Mouse (Mus musculus): ENCODE results near the gene Meis1.

Gene Meis1

GRCm38 (mm10) chr11:18904285-18904684 lies 114.5 kb downstream of the Meis1 start:
- no peak for DNase-seq

DNA sequence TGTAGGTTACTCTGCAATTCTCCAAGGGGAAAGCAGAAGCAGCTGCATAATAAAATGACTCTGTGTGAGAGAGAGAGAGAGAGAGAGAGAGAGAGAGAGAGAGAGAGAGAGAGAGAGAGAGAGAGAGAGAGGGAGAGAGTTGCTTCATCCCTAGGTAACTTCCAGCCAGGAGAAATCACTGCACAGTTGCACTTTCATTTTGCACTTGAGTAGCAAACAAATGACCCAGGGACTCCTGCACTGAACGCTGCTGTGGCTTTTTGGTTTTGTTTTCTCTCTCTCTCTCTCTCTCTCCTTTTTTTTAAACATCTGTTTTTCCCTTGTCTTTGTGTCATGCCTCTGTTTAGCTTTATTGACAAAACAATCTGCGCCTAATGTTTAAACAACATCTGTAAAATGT lies 118.3 kb downstream of the Meis1 start:
- DNase-seq, result no peak

DNA sequence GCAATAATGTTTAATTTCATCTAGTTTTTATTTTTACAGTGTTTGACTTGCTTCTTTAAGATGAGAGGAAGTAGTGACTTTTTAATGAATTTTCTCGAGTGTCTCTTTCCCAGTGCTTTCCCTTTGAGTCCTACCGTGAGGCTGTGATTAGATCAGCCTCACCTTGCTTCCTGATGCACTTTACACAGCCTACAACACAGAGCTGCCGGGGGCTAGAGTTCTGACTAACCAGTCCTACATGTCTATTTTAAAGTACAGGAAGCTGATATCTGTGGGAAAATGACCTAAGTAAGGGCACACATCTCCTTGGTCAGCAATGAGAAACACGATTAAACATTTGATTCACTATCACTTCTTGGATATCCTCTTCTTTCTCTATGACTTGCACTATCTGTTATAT lies 119.9 kb downstream of the Meis1 start:
- DNase-seq, result no peak

DNA sequence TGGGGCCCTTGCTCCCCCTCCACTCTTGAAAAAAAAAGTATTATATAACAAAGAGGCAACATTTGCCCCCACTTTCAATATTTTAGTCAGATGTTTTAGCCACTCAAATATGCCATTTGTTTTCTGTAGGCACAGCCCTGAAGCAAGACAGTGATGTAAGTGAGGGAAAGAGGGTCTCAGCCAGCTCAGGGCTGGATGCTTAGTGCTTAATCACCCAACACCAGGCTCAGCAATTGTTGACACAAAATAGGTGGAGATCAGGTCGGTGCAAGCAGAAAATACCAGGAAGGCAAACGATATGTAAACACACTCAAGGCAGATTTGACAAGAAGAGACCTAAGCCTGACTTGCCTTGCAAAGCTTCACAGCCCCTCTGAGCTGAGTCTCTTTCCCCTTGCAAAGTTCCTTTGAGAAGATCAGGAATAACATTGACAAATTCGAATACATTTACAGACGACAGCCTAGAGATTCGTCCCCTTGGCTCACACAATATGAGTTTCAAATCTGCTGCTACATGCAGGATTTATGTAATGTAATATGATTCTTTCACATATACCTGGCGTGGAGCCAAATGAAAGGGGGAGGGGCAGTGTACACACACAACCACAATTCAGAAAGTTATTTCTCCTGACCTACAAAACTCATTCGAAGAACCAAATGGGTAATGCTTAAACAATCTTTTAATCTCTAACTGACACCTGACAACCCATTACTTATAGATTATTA lies 120.7 kb downstream of the Meis1 start:
- peak in 1 of 2 experiments; percentile 46 for DNase-seq

DNA sequence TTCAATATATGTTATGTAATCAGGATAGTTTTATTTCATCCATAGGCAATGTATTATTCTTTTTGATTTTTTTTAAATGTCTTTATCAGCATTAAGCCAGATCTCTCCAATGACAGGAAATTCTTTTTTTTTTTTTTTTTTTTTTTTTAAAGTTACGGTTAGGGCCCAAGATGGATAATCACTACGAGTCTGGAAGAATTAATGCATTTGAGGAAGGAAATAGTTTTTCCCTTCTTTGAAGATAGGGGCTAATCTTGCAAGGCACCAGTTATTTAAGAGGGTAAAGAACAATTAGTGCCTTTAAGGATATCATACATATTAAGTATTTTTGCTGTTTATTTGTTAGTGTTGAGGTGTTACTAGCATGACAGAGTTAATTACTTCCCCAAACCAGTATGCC lies 121.5 kb downstream of the Meis1 start:
- DNase-seq, result no peak

DNA sequence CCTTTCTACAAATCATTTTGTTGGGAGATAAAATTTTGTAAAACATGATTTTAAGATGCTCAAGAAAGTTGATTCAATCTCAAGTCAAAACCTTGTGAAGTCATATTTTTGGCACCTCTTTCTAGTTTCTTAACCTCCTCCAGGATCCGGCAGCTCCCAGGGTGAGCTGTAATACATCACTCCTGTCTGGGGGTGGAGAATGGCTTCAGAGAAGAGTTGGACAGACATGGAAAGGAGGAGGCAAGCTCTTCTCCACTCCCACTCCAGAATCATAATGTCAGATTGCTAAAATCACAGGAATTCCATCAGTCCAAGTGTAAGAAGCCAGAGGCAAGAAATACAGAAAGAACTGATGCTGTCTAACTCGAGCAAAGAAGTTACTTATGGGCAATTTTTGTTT lies 126.3 kb downstream of the Meis1 start:
- no peak for DNase-seq

- no peak for DNase-seq
These were observed 129.6 kb downstream of the Meis1 start for GRCm38 (mm10) chr11:18889139-18889538.

DNA sequence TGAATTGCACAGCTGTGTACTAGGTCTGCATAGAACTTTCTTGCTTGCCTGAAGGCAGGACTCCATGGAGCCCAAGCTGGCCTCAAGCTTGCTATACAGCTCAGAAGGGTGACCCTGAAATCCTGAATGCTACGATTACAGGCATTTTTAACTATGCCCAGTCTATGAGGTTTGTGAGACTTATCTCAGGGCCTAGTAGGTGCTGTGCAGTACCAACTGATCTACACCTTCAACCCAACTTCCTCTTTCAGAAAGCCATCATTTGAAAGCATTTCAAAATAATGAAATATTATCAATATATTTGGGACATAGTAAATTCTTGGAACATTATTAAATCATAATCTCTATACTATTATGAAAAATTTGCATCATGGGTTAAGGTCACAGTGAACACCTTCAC lies 130.1 kb downstream of the Meis1 start:
- no peak for DNase-seq

DNA sequence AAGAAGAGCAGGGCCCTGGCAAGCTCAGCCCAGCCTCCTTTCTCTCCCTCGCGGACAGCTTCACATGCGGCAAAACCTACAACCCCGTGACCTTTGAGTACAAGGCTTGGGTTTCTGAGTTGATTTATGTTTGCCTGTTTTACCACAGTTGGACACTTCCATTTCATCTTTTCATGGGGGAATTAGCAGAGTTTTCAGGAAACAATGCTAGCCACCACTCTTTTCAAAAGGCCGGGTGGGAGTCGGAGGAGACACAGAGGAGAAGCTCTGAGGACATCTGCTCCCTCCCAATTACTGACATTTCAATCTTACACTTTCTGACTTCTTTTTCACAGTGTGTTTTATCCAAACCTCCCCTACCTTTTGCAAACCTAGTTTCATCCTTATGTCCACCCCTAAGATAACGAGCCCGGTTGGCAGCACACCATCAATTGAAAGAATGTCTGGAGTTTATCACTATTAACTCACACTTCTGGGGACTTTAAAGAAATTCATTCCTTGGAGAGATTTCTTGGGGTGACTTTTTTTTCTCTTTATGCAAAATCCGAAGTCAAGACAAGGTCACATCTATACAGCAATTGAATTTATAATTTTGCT lies 133.0 kb downstream of the Meis1 start:
- DNase-seq, result no peak

GRCm38 (mm10) chr11:18885036-18885728 lies 133.6 kb downstream of the Meis1 start:
- no peak for DNase-seq

DNA sequence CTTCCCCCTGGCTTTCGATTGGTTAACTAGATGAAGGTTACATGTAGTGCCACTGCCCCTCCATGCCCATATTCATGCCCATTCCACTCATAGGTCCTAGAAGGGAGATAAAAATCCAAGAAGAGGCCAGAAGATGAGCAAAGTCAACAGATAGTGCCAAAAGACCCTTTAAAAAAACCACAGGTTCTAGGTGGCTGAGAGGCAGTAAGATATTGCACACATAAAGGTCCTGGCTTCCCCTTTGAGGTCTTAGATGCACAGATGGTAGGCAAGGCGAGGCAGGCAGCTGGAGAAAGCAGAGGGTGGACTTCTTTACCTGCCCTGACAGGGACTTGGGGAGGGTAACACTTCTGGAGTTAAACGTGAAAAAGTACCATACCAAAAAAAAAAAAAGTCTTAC lies 134.8 kb downstream of the Meis1 start:
- DNase-seq, result no peak

GRCm38 (mm10) chr11:18883507-18883881 lies 135.3 kb downstream of the Meis1 start:
- DNase-seq, result no peak

- no peak for DNase-seq
These were observed 135.9 kb downstream of the Meis1 start for GRCm38 (mm10) chr11:18882747-18883506.

GRCm38 (mm10) chr11:18882315-18882714 lies 136.5 kb downstream of the Meis1 start:
- DNase-seq, result no peak

GRCm38 (mm10) chr11:18880806-18881205 lies 138.0 kb downstream of the Meis1 start:
- no peak for DNase-seq

- DNase-seq, result no peak
These were observed 139.3 kb downstream of the Meis1 start for GRCm38 (mm10) chr11:18879456-18879818.

GRCm38 (mm10) chr11:18878748-18879455 lies 139.9 kb downstream of the Meis1 start:
- DNase-seq, result no peak

GRCm38 (mm10) chr11:18878016-18878415 lies 140.8 kb downstream of the Meis1 start:
- DNase-seq, result peak in 1 of 2 experiments; percentile 37

- peak; percentile 70 to 77 for DNase-seq
These were observed 141.2 kb downstream of the Meis1 start for GRCm38 (mm10) chr11:18877626-18878011.

GRCm38 (mm10) chr11:18876886-18877625 lies 141.7 kb downstream of the Meis1 start:
- DNase-seq, result peak; percentile 56 to 69

- peak; percentile 38 to 41 for DNase-seq
These were observed 142.6 kb downstream of the Meis1 start for GRCm38 (mm10) chr11:18875911-18876885.

Measured in cerebellum, adult 18-20 months (tissue).